Mouse (Mus musculus) retina, embryonic 14.5 days (tissue): Measurements from ENCODE around the gene Psmd8.
"Not testable (repeated sequence)": the region's sequence is repeated elsewhere in the genome, so short reads cannot be mapped to it uniquely, and the experiment has no call there.

ENCODE experiments used
- DNase-seq: peaks from one replicate; pipeline ENCODE4 v3.0.0-alpha.2; 2015; ENCODE audit warnings: low spot score

The Psmd8 gene

DNA sequence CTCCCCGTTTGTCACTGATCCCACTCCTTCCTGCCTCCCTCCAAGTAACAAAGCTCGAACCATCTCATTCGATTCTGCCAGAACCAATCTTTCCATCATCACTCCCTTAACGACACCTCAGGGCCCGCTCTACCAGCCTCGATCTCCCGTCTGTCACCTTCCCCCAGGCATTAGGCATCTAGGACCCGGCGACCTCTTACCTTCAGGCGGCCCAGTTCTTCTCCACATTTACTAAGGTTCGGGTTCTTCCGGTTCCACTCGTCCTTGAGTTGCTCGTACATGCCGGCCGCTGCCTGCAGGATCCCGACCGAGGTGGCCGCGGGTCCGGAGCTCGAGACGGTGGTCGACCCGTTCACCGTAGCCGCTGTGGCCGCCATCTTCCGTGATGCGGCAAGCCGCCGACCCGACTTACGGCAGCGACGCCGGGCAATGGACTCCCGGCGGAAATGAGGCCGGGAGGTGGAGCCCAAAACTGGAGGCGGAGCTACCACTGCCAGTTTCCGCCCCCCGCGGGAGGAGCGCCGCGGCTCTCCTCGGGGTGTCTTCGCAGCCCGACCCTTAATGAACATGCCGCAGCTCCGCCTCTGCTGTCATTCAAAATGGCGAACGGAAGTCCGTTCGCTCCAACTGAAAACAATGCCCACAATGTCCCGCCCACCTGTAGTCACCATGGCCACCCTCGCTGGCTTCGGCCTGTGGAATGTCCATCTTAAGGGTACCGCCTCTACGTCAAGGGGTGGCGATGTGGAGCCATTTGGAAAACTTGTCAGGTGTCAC, at the start of gene Psmd8:
Gene Psmd8 (minus strand): TSS at position 625 of the 777 bp plus-strand sequence.
- peak; percentile 98 for DNase-seq

GRCm38 (mm10) chr7:29228202-29228601, 47.7 kb upstream of the Psmd8 start:
- DNase-seq = no peak

- DNase-seq = no peak
Measured at GRCm38 (mm10) chr7:29225520-29225919, 45.0 kb upstream of the Psmd8 start.

- DNase-seq = peak; percentile 44
Measured at GRCm38 (mm10) chr7:29224756-29225394, 44.4 kb upstream of the Psmd8 start.

DNA sequence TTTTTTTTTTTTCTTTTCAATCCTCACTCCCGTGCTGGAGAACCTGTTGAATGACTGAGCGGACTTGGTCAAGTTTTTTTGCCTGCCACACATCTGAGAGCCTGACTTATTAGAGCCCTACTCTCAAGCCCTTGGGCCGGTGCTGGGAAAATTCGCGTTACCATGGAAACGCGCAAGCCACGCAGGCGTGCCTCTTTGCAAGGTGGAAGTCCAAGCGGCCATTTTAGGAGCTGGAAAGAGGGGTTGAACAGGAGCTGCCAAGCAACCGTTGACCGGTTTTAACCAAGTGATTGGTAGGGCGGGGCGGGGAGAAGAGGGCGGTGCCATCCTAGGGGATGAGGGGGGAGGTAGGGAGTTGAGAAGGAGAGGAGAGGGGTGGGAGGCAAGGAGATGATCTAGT, 34.3 kb upstream of the Psmd8 start:
- DNase-seq = no peak

DNA sequence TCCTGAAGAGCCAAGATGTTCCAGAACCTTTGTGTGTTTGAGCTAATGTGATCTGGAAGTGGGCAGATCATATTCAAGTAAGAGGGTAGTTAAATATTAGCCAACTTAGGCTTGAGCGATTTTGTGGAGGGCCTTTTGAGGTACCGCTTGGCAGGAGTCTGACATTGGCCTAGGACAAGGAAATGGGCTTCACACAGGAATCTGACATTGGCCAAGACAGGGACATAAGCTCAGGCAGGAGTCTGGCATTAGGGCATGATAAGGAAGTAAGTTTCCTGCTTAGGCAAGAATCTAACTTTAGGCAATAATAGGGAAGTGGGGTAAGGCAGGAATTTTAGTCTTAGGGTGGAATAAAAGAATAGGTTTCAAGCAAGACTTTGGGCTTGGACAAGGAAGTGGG, 33.7 kb upstream of the Psmd8 start:
- no peak for DNase-seq

GRCm38 (mm10) chr7:29213675-29214082, 33.2 kb upstream of the Psmd8 start, which contains the start of gene Catsperg1:
Catsperg1 (minus strand) TSS chr7:29214035.
- peak; percentile 81 for DNase-seq

DNA sequence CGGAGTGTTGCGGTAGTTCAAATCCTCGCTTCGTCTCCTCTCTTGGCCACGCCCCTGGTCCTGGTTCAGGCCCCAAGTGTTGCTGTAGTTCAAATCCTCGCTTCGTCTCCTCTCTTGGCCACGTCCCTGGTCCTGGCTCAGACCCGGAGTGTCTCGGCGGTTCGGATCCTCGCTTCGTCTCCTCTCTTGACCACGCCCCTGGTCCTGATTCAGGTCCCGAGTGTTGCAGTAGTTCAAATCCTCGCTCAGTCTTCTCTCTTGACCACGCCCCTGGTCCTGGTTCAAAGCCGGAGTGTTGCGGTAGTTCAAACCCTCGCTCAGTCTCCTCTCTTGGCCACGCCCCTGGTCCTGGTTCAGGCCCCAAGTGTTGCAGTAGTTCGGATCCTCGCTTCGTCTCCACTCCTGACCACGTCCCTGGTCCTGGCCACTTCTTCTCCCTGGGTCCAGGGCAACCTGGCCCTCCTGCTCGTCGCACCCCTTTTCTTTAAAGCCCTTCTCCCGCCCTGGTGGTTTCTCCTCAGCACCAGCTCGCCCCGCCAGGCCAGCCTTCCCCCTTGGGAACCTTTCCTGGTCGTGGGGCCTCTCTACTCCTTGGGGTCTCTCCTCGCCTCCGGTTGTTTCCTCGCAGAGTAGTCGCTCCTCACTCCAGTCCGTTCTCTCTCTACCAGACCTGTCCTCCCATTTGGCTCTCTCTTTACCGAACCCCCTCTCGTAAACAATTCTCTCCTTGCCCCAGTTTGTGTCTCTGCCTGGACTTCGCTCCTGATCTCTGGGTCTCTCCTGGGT, 32.5 kb upstream of the Psmd8 start:
- not testable (repeated sequence) for DNase-seq

DNA sequence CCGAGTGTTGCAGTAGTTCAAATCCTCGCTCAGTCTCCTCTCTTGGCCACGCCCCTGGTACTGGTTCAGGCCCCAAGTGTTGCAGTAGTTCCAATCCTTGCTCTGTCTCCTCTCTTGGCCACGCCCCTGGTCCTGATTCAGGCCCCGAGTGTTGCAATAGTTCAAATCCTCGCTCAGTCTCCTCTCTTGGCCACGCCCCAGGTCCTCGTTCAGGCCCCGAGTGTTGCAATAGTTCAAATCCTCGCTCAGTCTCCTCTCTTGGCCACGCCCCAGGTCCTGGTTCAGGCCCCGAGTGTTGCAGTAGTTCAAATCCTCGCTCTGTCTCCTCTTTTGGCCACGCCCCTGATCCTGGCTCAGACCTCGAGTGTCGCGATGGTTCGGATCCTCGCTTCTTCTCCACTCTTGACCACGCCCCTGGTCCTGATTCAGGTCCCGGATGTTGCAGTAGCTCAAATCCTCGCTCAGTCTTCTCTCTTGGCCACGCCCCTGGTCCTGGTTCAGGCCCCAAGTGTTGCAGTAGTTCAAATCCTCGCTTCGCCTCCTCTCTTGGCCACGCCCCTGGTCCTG, 31.8 kb upstream of the Psmd8 start:
- DNase-seq = no peak

DNA sequence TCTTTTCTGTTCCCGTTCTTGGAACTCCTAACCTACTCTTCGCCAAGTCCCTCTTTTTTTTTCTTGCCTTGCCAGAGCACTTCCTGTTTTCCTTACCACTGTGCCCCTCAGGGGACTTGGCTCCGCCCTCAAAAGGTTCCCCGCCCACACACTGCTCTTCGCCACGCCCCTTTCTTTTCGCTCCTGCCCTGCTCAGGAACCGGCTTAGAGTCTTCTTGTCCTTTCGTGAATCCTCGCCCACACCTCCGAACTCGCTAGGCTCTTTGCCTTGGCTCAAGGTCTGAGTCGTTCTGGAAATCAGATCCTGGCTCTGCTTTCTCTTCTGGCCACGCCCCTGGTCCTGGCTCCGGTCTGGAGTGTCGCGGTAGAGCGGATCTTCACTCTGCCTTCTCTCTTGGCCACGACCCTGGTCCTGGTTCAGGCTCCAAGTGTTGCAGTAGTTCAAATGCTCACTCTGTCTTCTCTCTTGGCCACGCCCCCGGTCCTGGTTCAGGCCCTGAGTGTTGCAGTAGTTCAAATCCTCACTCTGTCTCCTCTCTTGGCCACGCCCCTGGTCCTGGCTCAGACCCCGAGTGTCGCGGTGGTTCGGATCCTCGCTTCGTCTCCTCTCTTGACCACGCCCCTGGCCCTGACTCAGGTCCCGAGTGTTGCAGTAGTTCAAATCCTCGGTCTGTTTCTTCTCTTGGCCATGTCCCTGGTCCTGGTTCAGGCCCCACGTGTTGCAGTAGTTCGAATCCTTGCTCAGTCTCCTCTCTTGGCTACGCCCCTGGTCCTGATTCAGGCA, 31.1 kb upstream of the Psmd8 start:
- peak; percentile 83 for DNase-seq

DNA sequence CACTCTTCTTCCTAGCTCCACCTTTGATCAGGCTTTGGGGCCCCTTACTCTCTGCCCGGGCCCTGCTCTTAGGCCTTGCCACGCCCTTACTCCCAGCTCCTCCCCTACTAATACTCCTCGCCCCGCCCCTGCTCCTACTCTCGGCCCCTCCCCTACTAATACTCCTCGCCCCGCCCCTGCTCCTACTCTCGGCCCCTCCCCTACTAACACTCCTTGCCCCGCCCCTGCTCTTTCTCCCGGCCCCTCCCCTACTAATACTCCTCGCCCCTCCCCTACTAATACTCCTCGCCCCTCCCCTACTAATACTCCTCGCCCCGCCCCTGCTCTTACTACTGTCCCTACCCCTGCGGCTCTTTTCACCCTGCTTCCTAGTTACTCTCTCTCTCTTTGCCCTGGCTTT, 30.5 kb upstream of the Psmd8 start:
- peak; percentile 23 for DNase-seq

DNA sequence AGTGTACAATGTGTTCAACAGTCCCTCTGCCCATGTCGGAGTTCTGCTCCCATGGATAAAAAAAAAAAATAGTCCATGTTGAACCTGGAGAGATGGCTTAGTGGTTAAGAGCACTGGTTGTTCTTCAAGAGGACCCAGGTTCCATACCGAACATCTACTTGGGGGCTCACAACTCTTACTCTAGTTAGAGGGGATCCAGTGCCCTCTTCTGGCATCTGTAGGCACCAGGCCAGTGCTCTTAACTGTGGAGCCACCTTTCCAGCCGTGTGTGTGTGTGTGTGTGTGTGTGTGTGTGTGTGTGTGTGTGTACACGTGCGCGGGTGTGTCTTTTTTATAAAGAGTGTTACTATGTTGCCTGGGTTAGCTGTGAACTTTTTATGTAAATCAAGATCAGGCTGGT, 22.1 kb upstream of the Psmd8 start:
- no peak for DNase-seq

- DNase-seq = not testable (repeated sequence)
Measured at GRCm38 (mm10) chr7:29194230-29194629, 13.7 kb upstream of the Psmd8 start.

DNA sequence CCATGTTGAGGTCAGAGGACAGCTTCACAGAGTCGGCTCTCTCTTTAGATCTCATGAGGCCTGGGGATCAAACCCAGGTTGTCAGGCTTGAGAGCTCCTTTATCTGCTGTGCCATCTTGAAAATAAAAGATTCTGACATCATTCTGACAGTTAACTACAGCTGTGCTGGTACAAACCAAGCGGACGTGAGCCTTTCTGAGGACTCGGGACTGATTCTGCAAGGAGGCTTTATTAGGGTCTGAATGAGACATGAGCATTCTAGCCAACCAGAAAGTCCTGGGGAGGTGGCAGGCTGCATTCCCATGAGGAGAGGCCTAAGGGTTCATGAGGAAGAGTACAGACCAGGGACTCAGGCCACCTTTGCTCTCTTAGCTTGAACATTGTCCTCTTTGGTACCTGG, 822 bp upstream of the Psmd8 start:
- DNase-seq = not testable (repeated sequence)

DNA sequence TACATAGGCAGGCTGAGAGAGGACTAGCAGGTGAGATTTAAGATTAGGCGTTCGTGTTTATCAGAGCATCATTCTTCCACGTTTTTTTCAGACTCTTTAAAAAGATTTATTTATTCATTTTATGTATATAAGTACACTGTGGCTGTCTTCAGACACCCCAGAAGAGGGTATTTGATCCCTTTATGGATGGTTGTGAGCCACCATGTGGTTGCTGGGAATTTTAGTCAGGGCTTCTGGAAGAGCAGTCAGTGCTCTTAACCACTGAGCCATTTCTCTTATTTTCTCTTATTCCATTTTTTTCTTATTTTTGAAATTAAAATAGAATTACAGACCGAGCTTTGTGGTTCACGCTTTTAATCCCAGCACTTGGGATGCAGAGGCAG, 344 bp upstream of the Psmd8 start:
- DNase-seq = no peak

DNA sequence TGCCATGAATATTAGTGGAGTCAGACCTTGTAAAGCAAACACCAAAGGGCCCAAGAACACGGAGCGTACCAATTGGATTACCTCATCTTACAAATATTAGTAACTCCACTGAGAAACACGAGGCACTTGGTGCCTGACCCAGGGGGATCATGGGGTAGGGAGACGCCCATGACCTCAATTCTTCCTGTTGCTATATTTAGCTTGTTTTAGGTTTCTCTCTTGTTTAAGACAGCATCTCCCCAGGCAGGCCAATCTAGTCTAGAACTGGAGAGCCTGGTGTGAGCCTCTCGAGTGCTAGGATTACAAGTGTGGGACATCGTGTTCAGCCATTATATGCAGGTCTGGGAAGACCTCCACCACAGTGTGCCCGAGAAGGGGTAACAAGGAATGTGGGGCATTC, 1.2 kb downstream of the Psmd8 start:
- no peak for DNase-seq

- no peak for DNase-seq
Measured at GRCm38 (mm10) chr7:29178106-29178505, 2.4 kb downstream of the Psmd8 start.

GRCm38 (mm10) chr7:29172390-29173016, 8.0 kb downstream of the Psmd8 start:
- no peak for DNase-seq

DNA sequence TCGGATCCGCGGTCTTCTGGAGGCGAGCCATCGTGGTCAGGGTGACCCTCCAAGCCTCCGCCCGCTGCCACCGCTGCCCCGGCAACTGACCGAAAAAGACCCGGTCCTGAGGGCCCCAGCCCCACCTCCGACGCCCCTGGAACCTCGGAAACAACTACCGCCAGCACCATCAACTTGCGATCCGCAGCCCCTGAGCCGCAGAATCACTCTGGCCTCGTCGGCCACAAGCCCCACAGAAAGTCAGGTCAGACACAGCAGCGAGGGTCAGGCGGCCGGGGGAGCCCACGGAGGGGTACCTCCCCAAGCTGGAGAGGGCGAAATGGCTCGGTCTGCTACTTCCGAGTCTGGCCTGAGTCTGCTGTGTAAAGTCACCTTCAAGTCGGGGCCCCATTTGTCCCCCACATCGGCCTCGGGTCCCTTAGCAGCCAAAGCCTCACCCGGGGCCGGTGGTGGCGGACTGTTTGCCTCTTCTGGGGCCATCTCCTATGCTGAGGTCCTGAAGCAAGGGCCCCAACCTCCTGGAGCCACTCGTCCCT, 8.9 kb downstream of the Psmd8 start:
- DNase-seq = no peak

- DNase-seq = no peak
Measured at GRCm38 (mm10) chr7:29170755-29171561, 9.5 kb downstream of the Psmd8 start.
